Mouse (Mus musculus) ovary, postnatal 14 days (tissue): ENCODE results near the gene Scly.

Source experiments
- DNase-seq: peaks from one replicate; pipeline ENCODE4 v3.0.0; 2022; ENCODE audit warnings: low spot score

The Scly gene

DNA sequence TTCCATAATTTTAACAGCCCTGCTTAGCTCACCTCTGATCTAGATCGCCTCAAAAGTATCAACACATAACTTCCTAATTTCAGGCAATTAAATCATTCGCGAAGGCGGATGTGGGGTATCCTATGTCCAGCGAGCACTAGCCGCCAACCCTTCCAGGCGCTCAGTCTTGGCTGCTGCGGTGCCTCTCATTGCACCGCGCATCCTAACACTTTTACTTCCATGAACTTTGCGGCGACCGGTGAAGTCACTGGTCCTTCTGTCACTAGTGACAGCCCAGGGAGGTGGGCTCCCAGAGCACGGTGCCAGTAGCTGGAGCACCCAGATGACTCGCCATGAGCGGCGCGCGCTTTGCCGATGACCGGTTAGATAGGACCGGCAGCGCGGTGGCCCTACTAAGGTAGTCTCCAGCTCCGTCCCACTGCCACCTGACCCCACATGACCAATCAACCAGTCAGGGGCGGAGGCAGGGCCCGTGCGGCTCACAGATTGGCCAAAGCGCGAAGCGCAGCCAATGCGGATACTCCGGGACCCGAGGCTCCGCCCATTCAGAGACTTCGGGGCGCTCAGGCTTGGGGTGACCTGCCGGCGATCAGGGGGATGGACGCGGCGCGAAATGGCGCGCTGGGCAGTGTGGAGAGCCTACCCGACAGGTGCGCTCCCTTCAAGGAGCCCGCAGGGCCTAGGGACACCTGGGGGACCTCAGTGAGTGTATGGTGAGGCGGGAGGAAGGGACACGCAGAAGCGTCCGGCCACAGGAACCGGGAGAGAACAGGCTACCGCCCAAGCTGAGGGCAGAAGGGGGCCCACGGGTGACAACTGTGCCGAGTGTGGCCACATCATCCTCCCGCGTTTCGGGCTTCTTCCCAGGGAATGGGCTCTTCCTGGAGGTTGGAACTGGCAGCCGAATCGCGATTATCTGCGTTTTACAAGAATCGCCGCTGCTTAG lies at the start of gene Scly:
Scly (plus strand) TSS at position 540 of the 946 bp plus-strand sequence.
- peak; percentile 81 for DNase-seq

DNA sequence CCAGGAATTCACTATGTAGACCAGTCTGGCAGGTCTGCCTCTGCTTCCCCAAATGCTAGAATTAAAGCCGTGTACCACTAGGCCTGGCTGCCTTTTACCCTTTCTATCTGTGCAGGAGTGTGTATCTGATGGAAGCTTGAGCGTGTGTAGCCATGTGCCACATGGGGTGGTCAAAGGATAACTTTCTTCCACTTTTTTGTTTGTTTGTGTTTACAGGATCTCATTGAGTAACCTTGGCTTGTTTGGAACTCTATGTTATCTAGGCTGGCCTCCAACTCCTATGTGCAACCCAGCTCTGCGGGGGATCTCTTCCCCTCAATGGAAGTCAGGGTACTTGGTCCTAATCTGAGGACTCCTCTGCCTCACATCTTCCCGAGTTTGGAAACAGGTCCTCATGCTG lies 49.2 kb upstream of the Scly start:
- no peak for DNase-seq

DNA sequence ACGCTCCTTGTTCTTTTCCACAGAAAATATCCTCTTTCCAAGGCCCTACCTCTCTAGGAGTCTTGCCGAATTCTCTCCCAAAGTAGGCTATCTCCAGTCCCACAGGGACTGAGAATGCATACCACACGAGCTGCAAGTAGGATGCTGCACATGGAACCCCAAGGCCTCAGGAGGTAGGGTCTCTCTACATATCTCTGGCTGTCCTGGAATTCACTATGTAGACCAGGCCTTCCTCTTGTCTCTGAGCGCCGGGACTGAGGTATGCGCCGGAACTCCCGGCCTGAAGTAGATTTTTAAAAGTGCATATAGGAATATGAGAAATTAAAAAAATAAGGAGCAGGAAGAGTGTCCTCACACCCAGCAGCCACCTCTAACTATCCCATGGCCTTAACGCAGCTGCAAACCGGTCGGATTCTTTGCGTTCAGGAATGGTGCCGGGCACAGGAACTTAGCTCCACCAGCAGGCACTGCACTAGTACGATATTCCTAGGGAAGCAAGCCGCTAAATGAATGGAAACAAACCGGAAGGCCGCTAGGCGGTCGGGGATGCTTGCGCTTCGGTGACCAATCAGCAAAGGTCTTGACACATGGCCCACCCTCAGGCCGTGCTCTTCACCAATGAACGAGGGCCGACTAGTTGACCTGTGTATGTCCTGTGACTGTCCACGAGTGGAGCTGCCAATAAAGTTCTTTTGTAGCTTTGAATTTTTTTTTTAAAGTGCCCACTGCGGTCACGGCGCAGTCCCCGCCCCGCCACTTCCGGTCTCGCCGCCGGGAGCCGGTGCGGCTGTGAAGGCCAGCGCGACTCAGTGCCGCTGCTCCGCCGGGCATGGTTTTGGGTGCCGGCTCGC lies 48.3 kb upstream of the Scly start, which contains the start of gene Ube2f:
Ube2f (plus strand) TSS at position 741 of the 851 bp plus-strand sequence.
- DNase-seq, result peak; percentile 78

DNA sequence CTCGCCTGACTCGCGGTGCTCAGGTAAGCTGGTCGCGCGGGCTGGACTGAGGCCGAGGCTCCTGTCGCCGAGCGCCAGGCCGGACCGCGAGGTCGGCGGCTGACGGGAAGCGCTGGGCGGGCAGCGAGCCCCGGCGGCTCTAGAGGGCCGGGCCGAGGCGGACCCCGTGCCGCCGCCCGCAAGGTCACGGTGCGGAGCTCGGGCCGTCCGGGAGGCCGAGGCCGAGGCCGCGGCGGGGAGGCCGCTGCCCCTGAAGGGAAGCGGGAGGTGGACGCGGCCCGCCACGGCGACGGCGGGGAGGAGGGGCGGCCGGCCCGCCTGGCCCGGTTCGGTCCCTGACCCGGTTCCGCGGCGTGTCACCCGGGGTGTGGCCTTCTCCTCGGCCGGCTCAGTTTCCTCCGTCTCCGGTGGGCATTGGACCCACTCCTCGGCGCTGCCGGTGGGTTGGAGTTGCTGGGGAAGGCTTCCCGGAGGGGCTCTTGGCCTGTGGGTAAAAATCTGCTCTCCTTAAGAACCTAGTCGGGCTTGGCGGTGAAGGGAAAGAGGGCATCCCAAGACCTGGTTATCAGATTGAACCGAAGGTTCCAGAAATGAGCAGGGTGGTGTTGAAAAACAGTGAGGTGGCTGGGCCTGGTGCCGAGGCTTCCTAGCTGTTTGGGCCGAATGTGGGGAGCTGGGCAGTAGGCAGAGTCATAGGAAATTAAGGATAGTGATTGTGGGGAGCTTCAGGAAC lies 47.6 kb upstream of the Scly start:
- DNase-seq, result no peak

DNA sequence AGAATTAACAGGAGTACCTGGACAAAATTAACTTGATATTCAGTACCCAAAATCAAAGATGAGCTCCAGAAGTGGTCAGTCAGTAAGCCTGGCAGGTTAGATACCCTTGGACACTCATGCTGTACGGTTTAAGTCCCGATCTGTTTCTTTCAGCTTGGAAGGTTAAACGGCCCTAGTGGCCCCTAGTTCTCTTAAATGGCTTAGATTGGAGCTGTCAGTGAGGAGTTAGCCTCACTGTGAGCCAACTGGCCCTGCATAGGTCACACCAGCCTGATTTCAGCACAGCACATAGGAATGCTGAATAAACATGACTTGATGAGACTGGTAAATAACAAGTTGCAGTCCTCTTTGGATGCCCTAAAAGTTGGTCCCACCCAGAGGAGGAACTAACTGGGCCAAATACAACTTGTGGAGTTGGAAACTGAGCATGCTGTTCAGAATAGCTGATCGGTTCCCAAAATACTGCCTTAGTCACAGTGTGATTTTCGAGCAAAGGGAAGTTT lies 46.9 kb upstream of the Scly start:
- no peak for DNase-seq

GRCm38 (mm10) chr1:91251927-91252326 lies 46.2 kb upstream of the Scly start:
- DNase-seq, result no peak

GRCm38 (mm10) chr1:91257918-91258317 lies 40.2 kb upstream of the Scly start:
- no peak for DNase-seq

GRCm38 (mm10) chr1:91259794-91260193 lies 38.3 kb upstream of the Scly start:
- DNase-seq, result no peak

DNA sequence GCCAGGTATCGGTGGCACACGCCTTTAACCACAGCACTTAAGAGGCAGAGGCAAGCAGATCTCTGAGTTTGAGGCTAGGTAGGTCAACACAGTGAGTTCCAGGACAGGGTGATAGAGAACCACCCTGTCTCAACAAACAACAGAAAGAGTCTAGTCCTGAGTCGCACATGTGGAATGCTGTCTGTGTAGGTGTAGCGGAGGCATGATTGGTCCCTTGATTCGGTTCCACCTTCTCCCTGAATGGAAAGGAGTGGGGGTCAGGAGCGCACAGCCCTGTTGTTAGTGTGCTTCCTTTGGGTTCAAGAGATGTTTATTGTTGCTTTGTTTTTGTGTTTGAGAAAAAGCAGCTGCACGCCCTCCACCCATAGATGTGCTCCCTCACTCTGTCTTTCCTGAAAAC lies 35.6 kb upstream of the Scly start:
- DNase-seq, result no peak

DNA sequence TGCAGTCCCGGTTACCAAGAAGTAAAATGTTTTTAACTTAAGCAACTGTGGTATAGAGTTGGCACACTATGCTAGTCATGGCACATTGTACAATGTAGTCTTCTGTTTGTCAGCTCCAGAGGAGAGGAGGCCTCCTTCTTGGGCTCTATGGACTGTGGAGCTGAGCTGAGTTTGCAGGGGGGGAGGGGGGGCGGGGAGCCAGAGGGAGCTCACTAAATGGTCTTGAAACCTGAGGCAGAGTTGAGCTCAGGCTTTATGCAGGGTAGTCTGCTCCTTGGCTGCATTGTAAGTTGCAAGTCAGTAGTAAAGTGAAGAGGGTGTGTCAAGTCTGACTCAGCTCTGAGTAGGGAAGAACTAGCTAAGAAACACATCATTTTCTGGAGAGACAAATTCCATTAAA lies 25.9 kb upstream of the Scly start:
- no peak for DNase-seq

- no peak for DNase-seq
These were observed 21.6 kb upstream of the Scly start for GRCm38 (mm10) chr1:91276581-91276980.

DNA sequence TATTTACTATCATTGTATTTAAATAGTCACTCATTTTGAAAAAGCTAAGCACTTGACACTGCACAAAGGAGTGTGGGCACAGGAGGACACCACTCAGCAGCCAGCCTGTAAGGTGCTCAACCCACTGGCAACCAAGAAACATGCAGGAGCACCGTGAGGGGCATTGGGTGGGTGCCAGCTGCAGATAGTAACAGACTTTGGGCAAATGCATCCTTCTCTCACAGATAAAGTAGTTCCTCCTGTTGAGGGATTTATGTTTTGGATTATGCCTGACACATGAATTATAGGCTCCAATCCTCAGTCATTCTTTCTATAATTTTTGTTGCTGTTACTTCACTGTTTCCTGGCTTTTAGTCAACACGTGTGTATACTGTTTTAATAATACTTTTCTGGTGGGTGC lies 20.7 kb upstream of the Scly start:
- DNase-seq, result no peak

DNA sequence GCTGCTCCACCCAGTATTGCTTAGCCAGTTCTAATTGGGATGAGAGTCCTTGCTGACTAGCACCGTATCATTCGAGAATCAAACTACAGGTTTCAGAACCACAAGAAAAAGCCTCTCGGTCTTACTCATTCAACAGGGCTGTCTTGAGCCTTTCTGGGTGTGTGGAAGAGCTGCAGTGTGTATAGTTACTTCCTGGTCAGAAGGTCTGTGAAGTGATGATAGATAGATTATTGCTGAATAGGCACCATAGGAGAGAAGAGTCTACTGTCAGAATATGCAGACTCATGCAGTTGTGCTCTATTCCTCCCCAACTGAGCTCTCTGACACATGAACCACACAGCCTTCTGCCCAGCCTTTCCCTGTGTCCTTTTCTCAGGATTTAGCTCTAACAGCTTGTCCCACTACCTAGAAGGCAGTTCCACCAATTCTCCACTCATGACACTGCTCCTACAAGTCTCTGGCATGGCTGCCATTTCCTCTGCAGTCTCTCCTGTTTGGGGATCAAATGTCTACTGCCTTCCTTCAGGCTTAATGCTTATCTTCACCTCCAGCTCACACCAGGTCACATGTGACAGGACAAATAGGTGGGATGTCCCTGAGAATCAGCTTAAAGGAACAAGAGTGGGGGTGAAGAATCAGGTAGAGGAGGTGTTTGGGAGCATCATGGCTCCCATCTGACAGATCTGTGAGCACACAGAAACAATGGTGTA lies 19.6 kb upstream of the Scly start:
- DNase-seq, result no peak

GRCm38 (mm10) chr1:91279126-91279525 lies 19.0 kb upstream of the Scly start:
- no peak for DNase-seq

DNA sequence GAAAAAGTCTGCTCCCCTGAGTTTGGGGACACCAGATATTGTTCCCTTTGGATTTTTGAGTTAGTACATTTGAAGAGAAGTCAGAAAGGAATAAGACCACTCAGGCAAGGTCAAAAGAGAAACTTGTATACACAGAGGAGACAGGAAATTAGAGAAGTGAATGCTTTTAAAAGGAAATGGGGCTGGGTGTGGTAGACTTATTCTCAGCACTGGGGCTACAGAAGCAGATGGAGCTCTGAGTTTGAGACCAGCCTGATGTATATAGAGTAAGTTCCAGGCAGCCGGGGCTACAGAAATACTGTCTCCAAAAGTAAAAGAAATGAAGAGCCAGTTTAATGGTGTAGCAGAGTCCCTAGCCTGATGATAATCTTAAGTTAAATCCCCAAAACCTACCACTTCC lies 15.6 kb upstream of the Scly start:
- no peak for DNase-seq

DNA sequence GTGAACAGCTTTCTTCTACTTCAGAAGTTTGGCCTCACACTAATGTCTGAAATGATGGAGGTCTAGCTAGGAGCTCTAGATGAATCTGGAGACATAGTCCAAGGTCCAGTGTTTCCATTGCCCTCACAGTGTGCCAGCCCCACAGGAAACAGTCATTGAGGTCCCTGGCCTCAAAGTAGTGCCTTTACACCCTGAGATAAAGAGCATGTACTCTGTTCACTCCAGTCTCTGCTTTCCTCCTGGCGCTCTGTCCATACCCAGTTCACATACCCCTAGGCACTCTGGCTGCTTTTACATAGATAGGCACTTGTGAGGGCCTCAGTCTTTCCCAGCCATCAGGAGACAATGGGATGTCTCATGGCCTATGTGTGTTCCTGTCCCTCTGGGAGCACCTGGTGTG lies 8.8 kb upstream of the Scly start:
- DNase-seq, result no peak

DNA sequence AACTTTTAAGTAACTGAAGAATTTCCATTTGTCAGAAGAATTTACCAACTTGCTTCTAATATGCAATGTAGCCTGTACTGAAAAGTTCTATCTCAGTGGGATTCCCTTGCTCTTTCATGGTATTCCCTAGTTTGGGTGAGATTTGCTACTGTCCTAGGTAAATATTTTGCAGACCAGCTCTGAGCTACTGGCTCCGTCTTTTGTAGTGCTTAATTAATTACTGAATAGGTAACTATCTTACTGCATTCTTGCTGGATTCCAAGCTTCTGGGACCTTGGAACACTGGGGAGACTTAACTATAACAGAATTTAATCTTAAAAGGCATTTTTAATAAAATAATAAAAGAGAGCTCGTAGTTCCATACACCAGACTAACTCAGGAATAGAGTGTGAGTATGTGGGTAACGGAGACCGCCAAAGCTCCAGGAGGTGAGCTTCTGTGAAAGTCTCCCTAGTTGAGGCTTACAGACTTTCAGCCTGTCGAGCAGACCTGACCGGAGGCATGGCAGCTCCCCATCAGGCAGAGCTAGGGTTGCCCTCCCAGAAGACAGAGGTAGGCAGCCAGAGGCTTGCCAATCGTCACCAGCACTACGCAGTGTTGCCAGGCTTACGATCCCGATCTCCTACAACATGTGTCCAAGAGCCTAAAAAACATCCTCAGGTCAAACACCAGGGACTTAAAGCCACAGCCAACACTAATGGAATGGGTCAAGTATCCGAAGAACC lies 5.9 kb upstream of the Scly start:
- no peak for DNase-seq

DNA sequence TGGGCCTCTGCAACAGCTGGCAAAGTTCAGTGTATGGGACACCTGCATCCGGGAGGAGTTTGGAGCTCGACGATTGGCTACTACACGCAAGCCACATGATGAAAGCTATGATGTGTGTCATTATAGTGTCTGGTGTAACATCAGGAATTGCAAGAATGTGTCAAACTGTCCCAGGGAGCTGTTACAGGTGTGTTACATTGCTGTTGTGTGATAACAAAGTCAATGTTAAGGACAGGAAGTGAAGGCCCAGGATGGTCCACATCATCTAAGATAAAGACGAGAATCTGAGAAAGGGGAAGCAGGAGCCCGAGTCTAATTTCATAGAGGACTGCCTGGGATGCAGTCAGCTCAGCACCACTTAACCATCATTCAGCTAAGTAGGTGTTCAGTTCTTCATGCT lies 2.6 kb upstream of the Scly start:
- no peak for DNase-seq

- no peak for DNase-seq
These were observed 1.0 kb downstream of the Scly start for GRCm38 (mm10) chr1:91299026-91299706.
